Mouse (Mus musculus): ENCODE measurements at regions not wholly inside any gene's neighbourhood (a gene's known extent, or its start where the extent isn't known, plus 50 kb on each side); places are given as distances from the start of the nearest gene placed in this dataset.

- no peak for TF ChIP-seq CTCF (IDR thresholded peaks at IDR 0.05; ENCODE audit: control insufficient read depth, insufficient read depth, low read length)
- no peak for TF ChIP-seq POLR2A (IDR thresholded peaks at IDR 0.05; ENCODE audit: borderline replicate concordance, control insufficient read depth, low read depth, low read length)
Observed at GRCm38 (mm10) chr2:147627096-147627495, 265.4 kb downstream of the Pax1 start.
